Mouse (Mus musculus) embryo, embryonic 11 days (tissue): ENCODE measurements around the gene Htra2.

Experiments
- DNase-seq: peaks from one replicate; pipeline ENCODE4 v3.0.0-alpha.2; 2015

The Htra2 gene

GRCm38 (mm10) chr6:83069488-83070246 lies 14.6 kb upstream of the Htra2 start:
- DNase-seq, result no peak

GRCm38 (mm10) chr6:83068706-83069487 lies 13.8 kb upstream of the Htra2 start:
- DNase-seq, result peak; percentile 31

GRCm38 (mm10) chr6:83068221-83068620 lies 13.1 kb upstream of the Htra2 start:
- no peak for DNase-seq

GRCm38 (mm10) chr6:83066441-83066840 lies 11.4 kb upstream of the Htra2 start:
- DNase-seq, result no peak

- no peak for DNase-seq
Measured at GRCm38 (mm10) chr6:83065995-83066394, 10.9 kb upstream of the Htra2 start.

GRCm38 (mm10) chr6:83058725-83059124 lies 3.7 kb upstream of the Htra2 start:
- no peak for DNase-seq

- DNase-seq, result no peak
Measured at GRCm38 (mm10) chr6:83057790-83058189, 2.7 kb upstream of the Htra2 start, which contains the start of gene Dqx1. Dqx1 (plus strand) TSS chr6:83057844.

- DNase-seq, result peak; percentile 97
Measured at GRCm38 (mm10) chr6:83054074-83054851, 810 bp downstream of the Htra2 start, which contains the start of gene Aup1. Aup1 (plus strand) TSS chr6:83054521.

GRCm38 (mm10) chr6:83053136-83053960 lies 1.7 kb downstream of the Htra2 start:
- peak; percentile 62 for DNase-seq

- DNase-seq, result no peak
Measured at GRCm38 (mm10) chr6:83049367-83049766, 5.7 kb downstream of the Htra2 start.

GRCm38 (mm10) chr6:83044742-83045141 lies 10.3 kb downstream of the Htra2 start:
- no peak for DNase-seq

GRCm38 (mm10) chr6:83043993-83044392 lies 11.1 kb downstream of the Htra2 start:
- no peak for DNase-seq

- DNase-seq, result no peak
Measured at GRCm38 (mm10) chr6:83043561-83043960, 11.5 kb downstream of the Htra2 start.

GRCm38 (mm10) chr6:83040601-83041000 lies 14.5 kb downstream of the Htra2 start:
- no peak for DNase-seq

GRCm38 (mm10) chr6:83038496-83039012 lies 16.5 kb downstream of the Htra2 start:
- DNase-seq, result peak; percentile 88

GRCm38 (mm10) chr6:83037188-83037587 lies 17.9 kb downstream of the Htra2 start:
- DNase-seq, result no peak

- DNase-seq, result no peak
Measured at GRCm38 (mm10) chr6:83034463-83035055, 20.5 kb downstream of the Htra2 start.

- peak; percentile 85 for DNase-seq
Measured at GRCm38 (mm10) chr6:83033249-83034185, 21.6 kb downstream of the Htra2 start, which contains the start of the genes Dok1 and Loxl3. Dok1 (minus strand) TSS chr6:83033471. Loxl3 (plus strand) TSS chr6:83034173.

- peak; percentile 78 for DNase-seq
Measured at GRCm38 (mm10) chr6:83032769-83033191, 22.3 kb downstream of the Htra2 start.

- no peak for DNase-seq
Measured at GRCm38 (mm10) chr6:83031921-83032590, 23.0 kb downstream of the Htra2 start.
